Mouse (Mus musculus) frontal cortex, adult 2 months (tissue): ENCODE measurements around the gene Flt4. TPM values are rescaled to one million over a fixed set of nuclear protein-coding genes. Genes with fewer than 3 reads are reported as not detected.
"Not testable (repeated sequence)": the region's sequence is repeated elsewhere in the genome, so short reads cannot be mapped to it uniquely, and the experiment has no call there.

ENCODE experiments used
- DNase-seq, 2 experiments: peaks; one replicate each; pipeline ENCODE4 v3.0.0; 2022; ENCODE audit warnings: low spot score in 1 of 2; ENCODE audit errors: extremely low spot score in 1 of 2
- polyA plus RNA-seq: library from polyadenylated mRNA; depleted of rRNA; stranded (reverse); fragments of >200 nt; gene quantifications from 2 replicates; pipeline ENCODE4 v1.2.3, GENCODE M21; 2012; rRNA removed

Flt4 gene
- 1.8 and 1.9 TPM in 2 replicates for polyA plus RNA-seq

GRCm38 (mm10) chr11:49608938-49609867 is at the start of gene Flt4:
Gene Flt4, plus strand, starts transcription at chr11:49609263.
- not testable (repeated sequence) for DNase-seq

GRCm38 (mm10) chr11:49575054-49575453 is 34.0 kb upstream of the Flt4 start:
- peak in 1 of 2 experiments; percentile 7 for DNase-seq

GRCm38 (mm10) chr11:49580452-49580851 is 28.6 kb upstream of the Flt4 start:
- DNase-seq, result not testable (repeated sequence)

DNA sequence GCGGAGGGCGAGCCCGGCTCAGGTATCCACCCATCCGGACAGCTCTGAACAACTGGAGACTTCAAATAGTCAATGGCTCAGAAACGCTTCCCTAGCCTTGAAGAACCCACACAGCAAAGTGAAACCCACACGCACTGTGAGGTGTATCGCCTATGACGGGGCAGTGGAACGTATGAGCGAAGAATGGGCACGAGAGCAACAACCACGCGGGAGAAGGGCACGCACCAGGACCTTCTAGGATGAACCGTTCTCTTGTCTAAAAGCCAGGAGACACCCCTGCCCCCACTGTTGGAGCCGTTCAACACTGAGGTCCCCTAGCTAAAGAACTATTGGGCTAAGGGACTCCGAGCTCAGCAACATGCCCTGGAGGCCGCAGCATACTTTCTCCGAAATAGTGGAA is 18.9 kb upstream of the Flt4 start:
- no peak for DNase-seq

DNA sequence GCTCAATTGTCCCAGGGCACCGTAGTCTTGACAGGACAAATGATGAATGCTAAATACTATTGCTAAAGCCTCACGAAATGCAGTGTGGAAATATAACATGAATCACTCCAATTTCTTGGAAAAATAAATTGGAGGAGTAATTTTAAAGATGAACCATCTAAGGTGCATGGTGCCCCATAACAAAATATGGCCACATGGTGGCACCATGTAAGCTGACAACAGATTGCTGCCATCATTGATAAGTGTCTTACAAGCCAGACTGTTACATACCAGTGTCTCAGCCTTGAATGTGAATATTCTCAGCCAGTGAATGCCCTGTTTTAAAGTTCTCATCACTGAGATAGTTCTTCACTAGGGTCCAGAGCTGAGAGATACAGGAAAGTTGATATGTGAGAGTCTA is 11.9 kb upstream of the Flt4 start:
- DNase-seq, result not testable (repeated sequence)

DNA sequence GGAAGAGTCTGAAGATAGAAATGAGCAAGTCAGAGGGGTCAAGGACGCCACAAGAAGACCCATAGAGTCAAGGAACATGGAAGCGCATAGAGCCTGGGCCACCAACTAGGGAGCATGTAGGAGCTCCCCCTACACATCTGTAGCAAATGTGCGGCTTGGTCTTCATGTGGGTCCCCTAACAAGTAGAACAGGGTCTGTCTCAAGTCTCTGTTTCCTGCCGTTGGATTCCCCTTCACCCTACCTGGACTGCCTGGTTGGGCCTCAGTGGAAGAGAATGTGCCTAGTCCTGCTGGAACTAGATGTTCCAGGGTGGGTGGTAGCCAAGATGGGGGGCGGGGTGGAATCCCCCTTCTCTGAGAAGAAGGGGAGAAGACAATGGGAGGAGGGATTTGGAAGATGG is 757 bp upstream of the Flt4 start:
- DNase-seq, result not testable (repeated sequence)

DNA sequence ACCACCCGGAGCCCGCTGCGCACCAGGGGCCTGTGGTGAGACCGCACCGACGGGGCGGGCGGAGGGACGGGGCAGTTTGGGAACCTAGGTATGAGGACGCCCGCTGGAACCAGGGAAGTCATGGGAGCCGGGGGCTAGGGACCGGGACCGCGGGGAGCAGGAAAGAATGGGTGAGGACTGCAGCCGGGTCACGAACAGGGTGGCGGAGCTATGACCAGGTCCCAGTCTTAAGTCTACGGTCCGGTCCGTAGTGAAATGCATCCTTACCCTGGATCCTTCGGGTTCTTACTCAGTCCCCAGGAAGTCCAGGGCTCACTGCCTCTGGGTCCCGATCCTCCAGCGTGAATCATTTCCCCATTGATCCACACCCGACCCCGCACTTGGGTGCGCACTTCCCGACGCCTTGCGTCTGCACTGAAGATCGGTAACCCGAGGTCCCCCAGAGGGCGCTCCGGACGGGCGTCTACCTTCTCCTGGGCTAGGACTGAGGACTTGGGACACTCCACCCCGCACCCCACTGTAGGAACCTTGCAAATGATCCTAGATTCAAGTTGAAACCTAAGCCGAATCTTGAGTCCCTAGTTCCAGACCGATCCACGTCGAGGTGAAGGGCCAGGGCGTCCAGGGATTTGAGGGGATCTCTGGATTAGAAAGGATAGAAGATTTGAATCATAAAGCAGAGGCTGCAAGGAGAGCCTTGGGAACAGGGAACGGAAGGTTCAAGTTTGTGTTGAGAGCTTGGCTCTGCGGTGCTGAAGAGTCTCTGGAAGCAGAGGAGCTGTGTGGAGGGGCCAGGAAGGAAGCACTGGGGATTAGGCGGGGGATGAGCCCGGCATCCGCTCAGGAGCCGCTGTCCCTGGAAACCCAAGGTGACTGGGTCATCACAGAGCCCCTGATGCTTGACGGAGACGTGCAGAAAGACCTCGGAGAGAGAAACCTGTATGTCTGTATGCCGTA is 1.1 kb downstream of the Flt4 start:
- DNase-seq, result not testable (repeated sequence)

- DNase-seq, result not testable (repeated sequence)
These were observed 2.3 kb downstream of the Flt4 start for GRCm38 (mm10) chr11:49611349-49611748.

DNA sequence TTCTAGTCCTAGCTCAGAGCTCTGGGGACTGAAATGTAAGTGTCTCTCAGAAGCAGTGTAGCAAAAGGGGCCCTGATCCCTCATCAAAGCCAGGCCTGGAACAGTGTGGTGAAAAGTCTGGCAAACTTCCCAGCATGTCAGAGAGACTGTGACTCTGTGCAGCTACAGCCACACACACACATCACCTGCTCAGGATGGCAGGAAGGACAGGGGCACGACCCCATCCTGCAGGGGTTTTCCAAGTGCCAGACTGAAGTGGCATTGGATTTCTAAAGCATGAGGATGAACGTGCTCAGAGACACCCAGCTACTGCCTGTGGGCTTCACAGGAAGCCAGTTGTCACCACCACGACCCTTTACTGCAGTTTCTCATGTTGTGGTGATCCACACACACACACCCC is 3.1 kb downstream of the Flt4 start:
- no peak for DNase-seq

GRCm38 (mm10) chr11:49613349-49613748 is 4.3 kb downstream of the Flt4 start:
- DNase-seq, result no peak

DNA sequence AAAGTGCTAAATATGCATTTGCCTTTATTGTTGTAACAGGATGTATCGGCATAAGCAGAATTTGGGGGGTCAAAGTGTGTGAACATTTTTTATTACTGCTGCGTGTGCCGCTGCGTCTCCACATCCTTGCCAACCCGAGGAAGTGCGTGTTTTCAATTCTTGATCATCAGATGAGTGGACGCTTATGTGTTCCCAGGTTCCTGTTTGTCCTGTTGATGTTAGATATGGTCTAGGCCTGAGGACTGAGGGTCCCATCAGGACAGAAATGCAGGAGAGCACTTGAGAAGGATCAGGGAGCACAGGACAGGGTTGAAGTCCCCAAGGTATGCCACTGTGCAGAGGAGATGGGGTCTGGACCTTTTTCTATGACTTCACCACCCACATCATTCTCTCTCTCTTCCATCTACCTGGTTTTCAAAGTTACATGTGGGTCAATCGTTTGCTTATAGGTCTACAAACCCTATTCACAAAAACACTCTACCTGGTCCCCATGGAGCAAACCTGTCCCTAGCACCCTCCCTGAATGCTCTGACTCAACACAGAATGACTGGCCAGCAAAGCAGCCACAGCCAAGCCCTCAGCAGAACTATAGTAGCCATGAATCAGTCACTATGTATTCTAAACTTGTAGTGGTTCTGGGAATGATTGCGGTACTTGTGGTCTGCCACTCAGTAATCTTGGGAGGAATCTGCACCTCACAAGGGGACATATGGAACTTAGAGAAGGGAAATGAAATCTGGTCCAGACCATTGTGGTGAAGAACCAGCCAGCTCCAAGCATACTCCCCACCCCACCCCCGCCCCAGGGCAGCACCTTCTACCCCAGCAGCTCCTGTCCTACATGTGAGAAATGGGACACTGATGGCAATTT is 7.0 kb downstream of the Flt4 start:
- DNase-seq, result no peak

DNA sequence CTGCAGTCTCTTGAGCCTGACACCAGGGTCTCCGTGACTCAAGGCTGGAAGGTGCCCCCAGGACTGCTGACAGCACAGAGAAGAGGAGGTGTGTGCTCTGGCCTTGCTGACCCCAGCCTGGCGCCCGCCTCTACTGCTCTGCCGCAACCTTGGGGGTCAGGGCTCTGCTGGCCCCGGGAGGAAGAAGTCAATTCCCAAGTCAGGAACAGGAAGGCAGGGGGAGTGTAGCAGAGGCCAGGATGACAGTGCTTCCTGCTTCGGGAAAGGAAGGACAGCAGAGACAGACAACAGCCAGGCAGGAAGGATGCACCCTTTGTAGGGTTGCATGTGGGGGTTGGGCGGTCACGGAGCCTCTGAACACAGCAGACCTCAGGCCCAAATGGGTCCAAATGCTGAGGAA is 9.4 kb downstream of the Flt4 start:
- no peak for DNase-seq

DNA sequence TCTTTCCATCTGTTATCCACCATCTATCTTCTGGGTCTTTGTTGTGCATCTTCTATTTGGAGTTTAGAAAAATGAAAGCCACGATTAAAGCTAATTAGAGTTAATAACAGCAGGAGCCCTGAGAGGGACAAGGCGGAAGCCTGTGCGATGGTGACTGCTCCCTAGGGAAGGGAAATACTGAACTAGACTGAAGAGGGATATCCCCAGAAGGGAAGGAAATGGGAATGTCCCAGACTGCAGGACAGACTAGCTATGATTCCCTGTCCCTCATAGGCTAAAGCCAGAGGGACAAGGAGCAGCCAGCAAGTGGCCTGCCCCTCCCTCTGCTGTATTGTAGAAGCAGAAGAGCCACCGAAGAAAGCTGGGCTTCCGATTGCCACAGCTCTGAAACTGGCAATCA is 12.9 kb downstream of the Flt4 start:
- DNase-seq, result no peak

GRCm38 (mm10) chr11:49624156-49624555 is 15.1 kb downstream of the Flt4 start:
- no peak for DNase-seq

DNA sequence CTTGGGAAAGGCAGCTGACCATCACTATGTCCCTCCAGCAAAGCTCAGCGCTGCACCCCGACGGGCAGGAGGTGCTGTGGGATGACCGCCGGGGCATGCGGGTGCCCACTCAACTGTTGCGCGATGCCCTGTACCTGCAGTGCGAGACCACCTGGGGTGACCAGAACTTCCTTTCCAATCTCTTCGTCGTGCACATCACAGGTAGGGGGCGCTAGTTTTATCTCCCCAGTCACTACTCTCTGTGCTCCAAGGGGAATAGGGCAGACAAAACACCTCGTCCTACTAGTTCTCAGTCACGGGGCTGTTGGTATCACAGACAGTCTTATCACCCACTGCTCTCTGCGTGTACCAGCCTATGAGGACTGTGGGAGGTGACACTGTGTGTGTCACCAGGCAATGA is 16.8 kb downstream of the Flt4 start:
- DNase-seq, result no peak

GRCm38 (mm10) chr11:49626748-49627147 is 17.7 kb downstream of the Flt4 start:
- DNase-seq, result no peak

- DNase-seq, result no peak
These were observed 22.1 kb downstream of the Flt4 start for GRCm38 (mm10) chr11:49631154-49631553.

GRCm38 (mm10) chr11:49632256-49632655 is 23.2 kb downstream of the Flt4 start:
- no peak for DNase-seq

- no peak for DNase-seq
These were observed 25.0 kb downstream of the Flt4 start for GRCm38 (mm10) chr11:49634101-49634500.

GRCm38 (mm10) chr11:49635671-49636070 is 26.6 kb downstream of the Flt4 start:
- no peak for DNase-seq
